Mouse (Mus musculus) G1E (cell line): ENCODE measurements around the gene Pou5f1. TPM values are rescaled to one million over a fixed set of nuclear protein-coding genes. Genes with fewer than 3 reads are reported as not detected.
A peak's percentile ranks its signal among the peaks of the same experiment; 100 is the strongest.

Experiments used
- ATAC-seq: 2 replicates; pipeline ENCODE4 v1.8.0; 2016; ENCODE audit warnings: mild to moderate bottlenecking; ENCODE audit not compliant: insufficient number of reproducible peaks, poor library complexity, low FRiP score, severe bottlenecking; ENCODE audit errors: extremely low read depth
- DNase-seq: peaks from one replicate; pipeline ENCODE4 v3.0.0; 2012; ENCODE audit warnings: low spot score
- H3K27me3 ChIP-seq: 2 replicates; pipeline ENCODE4 v1.6.1; 2012; ENCODE audit warnings: mild to moderate bottlenecking, low read length, inconsistent platforms; ENCODE audit not compliant: insufficient read depth
- H3K36me3 ChIP-seq: replicated peaks from 2 replicates; pipeline ENCODE3; 2012; ENCODE audit warnings: mild to moderate bottlenecking, inconsistent platforms
- H3K4me1 ChIP-seq: 2 replicates; pipeline ENCODE4 v1.6.1; 2012; ENCODE audit warnings: low read depth, low read length, inconsistent platforms, mixed read lengths; ENCODE audit not compliant: insufficient read depth
- H3K4me3 ChIP-seq: 2 replicates; pipeline ENCODE4 v1.5.1; 2012; ENCODE audit warnings: low read depth, mild to moderate bottlenecking, inconsistent platforms, low read length, moderate library complexity, mixed read lengths
- H3K9me3 ChIP-seq: replicated peaks from 2 replicates; pipeline ENCODE4 v1.6.1; 2012; ENCODE audit warnings: inconsistent platforms
- CTCF ChIP-seq: IDR thresholded peaks from 2 replicates; pipeline ENCODE4 v1.5.1; 2012; ENCODE audit warnings: low read depth, low read length, inconsistent platforms, mixed read lengths
- GATA1 ChIP-seq: IDR thresholded peaks from 2 replicates; pipeline ENCODE4 v1.6.1; 2012; ENCODE audit warnings: borderline replicate concordance, low read length, inconsistent platforms, mixed read lengths
- GATA2 ChIP-seq: IDR thresholded peaks from 2 replicates; pipeline ENCODE4 v1.6.1; 2012; ENCODE audit warnings: low read depth, low read length, inconsistent platforms, borderline replicate concordance
- POLR2AphosphoS5 ChIP-seq: IDR thresholded peaks from 2 replicates; pipeline ENCODE4 v1.6.1; 2012; ENCODE audit warnings: low read depth, low read length, inconsistent platforms; ENCODE audit not compliant: insufficient replicate concordance
- TAL1 ChIP-seq: conservative IDR thresholded peaks from 2 replicates; pipeline ENCODE4 v1.6.1; 2012; ENCODE audit warnings: low read depth, low read length, inconsistent platforms, mixed read lengths
- polyA plus RNA-seq: library from polyadenylated mRNA; stranded (reverse); fragments of >175 nt; gene quantifications from 2 replicates; pipeline ENCODE4 v1.2.3, GENCODE M21; 2012
- total RNA-seq, 2 experiments: library from RNA; stranded (forward) in 1 of 2; stranded (reverse) in 1 of 2; fragments of 200-1000 nt in 1 of 2; fragments of >200 nt in 1 of 2; fragmentation: Nextera tagmentation in 1 of 2; gene quantifications; 2 replicates each; pipeline ENCODE4 v1.2.3; 2014 to 2017

Pou5f1 gene
- total and polyA plus RNA-seq, 3 experiments, result 0.11 TPM; not detected in 2

DNA sequence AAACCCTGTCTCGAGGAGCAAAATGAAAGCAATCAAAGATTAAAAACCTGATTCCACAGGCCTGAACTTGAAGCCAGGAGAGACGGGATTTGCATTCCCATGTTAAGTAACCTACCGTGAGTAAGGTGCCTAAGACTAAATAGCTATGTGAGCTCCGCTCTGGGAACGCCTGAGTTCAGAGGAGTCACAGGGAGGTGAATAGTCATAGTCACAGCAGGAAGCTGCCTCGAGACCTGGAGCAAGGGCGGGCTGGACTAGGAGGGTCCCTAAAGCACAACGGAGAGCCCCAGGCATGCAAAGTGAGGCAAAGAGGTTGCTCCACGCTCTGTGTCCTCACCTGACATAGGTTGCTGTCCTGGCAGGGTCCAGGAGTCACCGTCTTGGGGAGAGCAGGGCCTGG is 33.7 kb downstream of the Pou5f1 start:
- Histone ChIP-seq H3K4me3 (no peak overlapping the region), H3K27me3 (peaks cover 13% of the 10 kb centered on the region), H3K4me1 (no peaks in the 10 kb centered on the region; the same call in 1 of the 2 replicates), H3K36me3 (no peaks in the 10 kb centered on the region), H3K9me3 (no peaks in the 10 kb centered on the region)
- TF ChIP-seq POLR2AphosphoS5 (no peak), TAL1 (no peak), GATA1 (no peak), CTCF (no peak), GATA2 (no peak)
- DNase-seq (no peak), ATAC-seq (no peak)

DNA sequence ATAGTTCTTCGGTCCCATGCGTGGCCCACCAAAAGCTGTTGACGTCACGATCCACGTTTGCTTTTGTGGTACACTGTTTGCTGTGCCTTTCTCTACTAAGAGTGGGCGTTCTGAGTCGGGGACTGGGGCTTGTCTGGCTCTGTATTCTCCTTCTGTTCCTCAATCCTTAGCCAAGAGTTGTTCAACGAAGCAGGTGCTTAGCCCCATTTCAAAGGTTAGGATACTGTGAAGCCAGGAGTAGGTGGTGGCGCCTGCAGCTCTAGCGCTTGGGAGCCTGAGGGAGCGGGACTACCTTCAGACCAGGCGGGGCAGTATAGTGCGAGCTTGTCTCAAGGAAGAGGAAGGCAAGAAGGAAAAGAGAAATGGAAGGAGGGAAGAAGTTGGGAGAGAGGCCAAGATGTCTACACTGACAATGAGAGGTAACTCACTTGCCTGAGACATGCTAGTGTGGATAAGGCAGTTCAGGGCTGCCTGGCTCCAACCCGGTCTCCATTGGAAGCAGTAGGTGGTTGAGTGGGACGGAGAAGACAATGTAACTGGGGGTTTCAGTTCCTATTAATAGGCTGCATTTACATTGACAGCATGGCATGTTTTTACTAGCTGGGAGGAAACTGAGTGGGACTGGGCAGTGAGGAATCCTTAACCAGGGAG is 37.1 kb downstream of the Pou5f1 start:
- Histone ChIP-seq H3K9me3 (no peaks in the 10 kb centered on the region), H3K4me1 (no peaks in the 10 kb centered on the region), H3K4me3 (no peak overlapping the region), H3K27me3 (peaks cover 6% of the 10 kb centered on the region), H3K36me3 (no peaks in the 10 kb centered on the region)
- DNase-seq (no peak), ATAC-seq (no peak)
- TF ChIP-seq GATA1, result no peak

DNA sequence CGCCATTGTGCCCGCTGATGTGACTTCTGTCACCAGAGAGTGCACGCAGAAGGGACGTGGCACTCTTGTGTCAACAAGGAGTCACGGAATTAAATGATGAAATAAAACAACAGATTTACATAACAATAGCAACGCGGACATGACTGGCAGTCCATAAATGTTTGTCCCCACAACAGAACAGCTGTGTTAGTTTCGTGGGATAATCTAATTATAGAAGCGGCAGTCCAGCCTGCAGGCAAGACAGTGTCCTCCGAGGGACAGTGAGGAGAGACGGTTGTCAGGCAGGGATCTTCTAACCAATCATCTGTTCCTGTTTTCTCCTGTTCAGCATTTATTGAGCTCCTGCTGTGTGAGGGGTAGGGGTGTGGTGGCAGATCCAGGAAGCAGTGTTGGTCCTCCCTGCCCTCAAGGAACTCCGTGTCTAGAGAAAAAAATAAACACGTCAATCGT is 37.6 kb downstream of the Pou5f1 start:
- no peaks in the 10 kb centered on the region for H3K36me3 ChIP-seq
- no peak for ATAC-seq
- H3K4me1 ChIP-seq, result no peaks in the 10 kb centered on the region
- H3K4me3 ChIP-seq, result no peak overlapping the region
- peaks cover 6% of the 10 kb centered on the region for H3K27me3 ChIP-seq
- TF ChIP-seq GATA2 (no peak), CTCF (no peak), TAL1 (no peak), POLR2AphosphoS5 (no peak), GATA1 (no peak)
- no peaks in the 10 kb centered on the region for H3K9me3 ChIP-seq
- DNase-seq, result no peak

DNA sequence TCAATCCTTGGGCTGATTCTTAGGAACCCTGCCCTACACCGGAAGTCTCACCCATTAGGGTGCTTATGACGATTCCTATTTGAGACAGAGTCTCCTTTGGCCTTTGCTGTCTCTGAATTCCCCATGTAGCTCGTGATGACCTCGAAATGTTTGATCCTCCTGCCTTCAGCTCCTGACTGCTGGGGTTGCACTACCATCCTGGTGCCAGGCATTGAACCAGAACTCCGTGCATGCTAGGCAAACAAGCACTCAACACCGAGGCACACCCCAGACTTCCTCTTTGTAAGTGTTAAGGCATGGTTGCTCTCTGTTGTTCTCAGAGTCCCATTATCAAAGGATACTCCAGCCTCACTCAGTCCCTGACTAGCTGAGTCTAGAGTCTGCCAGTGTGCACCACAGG is 38.2 kb downstream of the Pou5f1 start:
- H3K9me3 ChIP-seq, result no peaks in the 10 kb centered on the region
- ATAC-seq, result no peak
- no peak for DNase-seq
- H3K4me1 ChIP-seq, result no peaks in the 10 kb centered on the region
- H3K4me3 ChIP-seq, result no peak overlapping the region
- peaks cover 6% of the 10 kb centered on the region for H3K27me3 ChIP-seq
- no peak for TF ChIP-seq CTCF
- no peak for TF ChIP-seq GATA2
- no peak for TF ChIP-seq TAL1
- no peak for TF ChIP-seq POLR2AphosphoS5
- no peak for TF ChIP-seq GATA1
- H3K36me3 ChIP-seq, result no peaks in the 10 kb centered on the region

- peak; percentile 31 for DNase-seq
- no peak for ATAC-seq
- H3K36me3 ChIP-seq, result no peaks in the 10 kb centered on the region
- no peaks in the 10 kb centered on the region for H3K9me3 ChIP-seq
- peaks cover 1% of the 10 kb centered on the region; the same call in 1 of the 2 replicates for H3K27me3 ChIP-seq
- TF ChIP-seq CTCF (peak; percentile 63), POLR2AphosphoS5 (no peak)
- H3K4me3 ChIP-seq, result no peak overlapping the region
- H3K4me1 ChIP-seq, result no peaks in the 10 kb centered on the region
Measured at GRCm38 (mm10) chr17:35544680-35545079, 38.9 kb downstream of the Pou5f1 start.

GRCm38 (mm10) chr17:35547465-35547864 is 41.6 kb downstream of the Pou5f1 start:
- Histone ChIP-seq H3K4me1 (no peaks in the 10 kb centered on the region), H3K36me3 (no peaks in the 10 kb centered on the region), H3K4me3 (no peak overlapping the region), H3K9me3 (no peaks in the 10 kb centered on the region), H3K27me3 (peaks cover 6% of the 10 kb centered on the region; the same call in 1 of the 2 replicates)
- TF ChIP-seq GATA2 (no peak), GATA1 (no peak), POLR2AphosphoS5 (no peak), CTCF (no peak)
- no peak for DNase-seq
- ATAC-seq, result no peak

DNA sequence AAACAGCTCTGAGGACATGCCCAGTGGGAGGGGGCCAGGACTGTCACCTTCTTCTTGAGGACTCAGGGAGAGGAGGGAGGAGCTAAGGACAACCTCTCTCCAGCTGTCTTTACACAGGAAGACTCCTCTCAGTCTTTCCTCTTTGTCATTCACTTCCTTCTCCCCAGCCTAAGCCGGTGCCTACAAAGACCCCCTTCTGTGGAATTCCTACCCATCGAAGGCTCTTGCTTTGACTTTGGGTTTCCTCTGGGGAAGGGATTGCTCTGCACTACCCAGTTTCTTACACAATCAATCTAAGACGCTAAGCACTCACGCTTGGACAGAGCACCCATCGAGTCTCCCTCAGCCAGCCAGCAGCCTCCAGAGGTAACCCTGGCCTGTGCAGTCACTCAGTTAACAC is 42.8 kb downstream of the Pou5f1 start:
- Histone ChIP-seq H3K27me3 (peaks cover 6% of the 10 kb centered on the region; the same call in 1 of the 2 replicates), H3K4me1 (no peaks in the 10 kb centered on the region)
- no peak for DNase-seq

More for the DNA sequence above, 42.8 kb downstream of the Pou5f1 start:
- H3K36me3 ChIP-seq, result no peaks in the 10 kb centered on the region
- no peak for TF ChIP-seq GATA2
- no peak for TF ChIP-seq GATA1
- TF ChIP-seq TAL1, result no peak
- TF ChIP-seq CTCF, result no peak
- TF ChIP-seq POLR2AphosphoS5, result no peak
- H3K9me3 ChIP-seq, result no peaks in the 10 kb centered on the region
- H3K4me3 ChIP-seq, result no peak overlapping the region
- ATAC-seq, result no peak
